Mouse (Mus musculus) layer of hippocampus, adult 8-10 months (tissue): ENCODE results near the gene Qsox1. TPM values are rescaled to one million over a fixed set of nuclear protein-coding genes. Genes with fewer than 3 reads are reported as not detected.

ENCODE experiments used
- DNase-seq, 2 experiments: peaks; one replicate each; pipeline ENCODE4 v3.0.0; 2022; ENCODE audit warnings: low spot score in 2 of 2
- total RNA-seq, 4 experiments: library from RNA; stranded (reverse); gene quantifications; 2 replicates each; pipeline ENCODE4 v1.2.4; 2022

Qsox1 gene
- total RNA-seq, 4 experiments from 2014 or later = 34.1 to 39.3 (median 36.6) TPM

DNA sequence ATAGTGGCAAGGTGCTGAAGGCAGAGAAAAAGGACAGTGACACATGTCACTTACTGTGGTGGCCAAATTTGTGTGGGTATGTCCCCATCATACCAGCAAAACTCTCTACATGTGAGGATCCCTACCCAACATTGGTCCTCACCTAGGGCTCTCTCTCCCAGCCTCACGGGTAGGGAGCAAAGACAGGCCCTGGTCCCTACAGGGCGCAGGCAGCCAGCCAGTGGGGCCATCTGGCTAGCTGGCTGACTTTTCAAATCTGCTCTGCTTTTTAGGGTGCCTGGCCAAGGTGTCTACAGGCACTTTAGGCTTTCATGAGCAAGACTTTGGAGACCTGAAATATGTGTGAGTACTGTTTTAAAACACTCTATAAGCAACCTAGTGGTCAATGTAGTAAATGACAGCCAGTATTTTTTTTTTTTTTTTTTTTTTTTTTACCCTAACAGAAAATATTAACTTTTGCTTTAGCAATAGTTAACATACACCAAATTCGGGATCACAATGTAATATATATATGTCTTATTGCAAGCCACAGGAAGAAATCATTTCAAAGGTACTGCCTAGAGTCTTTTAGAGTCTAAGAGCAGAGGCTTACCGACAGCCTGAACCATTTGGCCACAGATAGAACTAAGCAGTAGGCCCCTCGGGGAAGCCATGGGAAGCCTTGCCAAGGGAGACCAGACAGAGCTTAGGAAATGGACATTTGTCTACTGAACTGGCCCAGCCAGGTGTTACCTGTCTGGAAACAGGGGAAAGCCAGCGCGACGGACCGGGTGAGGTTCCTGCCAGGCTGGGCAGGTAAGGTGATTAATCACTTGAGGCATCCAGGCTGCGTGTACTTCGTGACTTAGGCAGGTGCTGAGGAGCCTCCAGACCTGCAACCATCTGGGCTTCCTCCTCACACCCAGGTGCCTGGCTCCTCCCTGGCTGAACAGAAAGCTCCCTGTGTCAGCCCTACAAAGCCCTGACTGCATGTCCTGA is 11.4 kb downstream of the Qsox1 start:
- no peak for DNase-seq

DNA sequence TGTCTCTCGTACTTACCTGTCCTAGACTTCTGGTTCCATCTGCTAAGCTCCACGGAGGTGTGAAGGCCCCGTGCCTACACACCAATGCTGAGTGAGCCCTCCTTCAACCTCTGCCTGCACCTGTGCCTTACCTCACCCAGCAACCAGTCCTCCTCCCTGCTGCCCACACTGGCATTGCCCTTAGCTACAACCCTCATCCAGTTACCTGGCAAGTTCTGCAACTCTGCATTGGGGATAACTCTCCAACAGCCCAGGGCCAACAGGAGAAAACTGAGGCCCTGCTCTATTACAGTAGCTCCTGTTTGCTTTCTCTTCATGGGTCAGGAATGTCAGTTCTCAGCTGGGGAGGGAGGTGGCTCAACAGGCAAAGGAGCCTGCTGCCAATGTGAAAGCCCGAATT is 14.7 kb downstream of the Qsox1 start:
- no peak for DNase-seq

DNA sequence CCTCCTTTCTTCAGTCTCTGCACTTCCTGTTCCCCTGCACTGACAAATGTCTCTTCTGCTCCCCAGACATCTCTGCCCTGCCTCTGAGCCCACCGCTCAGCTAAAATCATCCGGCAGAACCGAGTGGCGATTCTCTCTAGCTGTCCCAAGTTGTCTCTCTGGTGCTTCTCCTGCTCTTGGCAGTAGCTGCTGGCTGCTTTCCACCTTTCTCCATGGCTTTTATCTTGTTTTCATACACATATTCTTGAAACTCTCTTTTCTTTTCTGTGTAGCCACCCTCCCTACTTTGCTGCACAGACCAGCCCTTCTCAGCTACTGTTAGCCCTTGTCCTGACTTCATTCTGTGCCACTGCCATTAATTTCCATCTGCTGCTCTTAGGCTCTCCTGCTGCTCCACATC is 15.3 kb downstream of the Qsox1 start:
- no peak for DNase-seq

DNA sequence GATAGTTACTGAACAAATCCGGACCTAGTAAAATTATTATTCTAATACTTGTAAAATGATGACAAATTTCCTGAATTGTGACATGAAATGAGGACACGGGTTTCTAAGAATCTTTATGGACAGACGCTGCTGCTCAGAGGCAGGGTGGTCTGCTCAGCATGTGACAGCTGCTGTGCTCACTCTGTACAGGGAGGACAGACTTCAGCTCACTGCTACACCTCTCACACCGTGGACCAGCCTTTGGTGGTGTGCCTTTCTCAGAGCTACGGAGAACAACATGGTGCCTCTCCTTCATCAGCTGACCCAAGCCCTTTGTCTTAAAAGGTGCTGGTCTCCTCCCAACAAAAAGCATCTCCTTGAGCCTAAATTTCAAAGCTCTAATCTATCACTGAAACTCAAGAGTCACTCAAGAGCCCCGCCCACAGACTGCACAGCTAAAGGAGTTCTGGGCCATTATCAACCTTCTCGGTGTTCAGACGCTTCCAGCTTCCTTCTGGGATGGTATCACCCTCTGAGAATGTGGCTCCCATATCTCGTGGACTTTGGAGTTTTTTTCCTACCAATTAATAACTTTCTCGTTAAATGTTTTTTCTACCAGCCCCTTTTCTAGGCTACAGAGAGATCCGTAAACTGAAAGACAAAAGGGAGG is 15.8 kb downstream of the Qsox1 start:
- no peak for DNase-seq

DNA sequence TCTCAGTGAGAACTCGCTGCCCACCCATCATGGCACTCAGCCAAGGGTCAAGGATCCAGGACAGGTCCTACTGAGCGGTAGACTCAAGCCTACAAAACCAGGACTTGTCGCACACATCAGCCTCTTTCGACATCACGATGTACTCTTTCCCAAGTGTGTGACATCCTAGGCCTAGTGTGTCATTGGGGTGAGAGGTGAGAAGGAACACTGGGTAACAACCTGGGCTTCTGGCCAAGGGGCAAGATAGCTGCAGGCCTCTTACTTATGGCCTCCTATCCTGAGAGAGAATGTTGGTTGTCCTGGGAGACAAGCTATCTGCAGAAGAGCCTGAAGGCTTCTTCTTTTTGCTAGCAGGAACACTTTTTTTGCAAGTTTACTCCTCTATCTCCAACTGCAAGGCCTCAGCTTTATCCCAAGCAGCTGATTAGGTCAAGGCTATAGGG is 16.9 kb downstream of the Qsox1 start:
- no peak for DNase-seq

DNA sequence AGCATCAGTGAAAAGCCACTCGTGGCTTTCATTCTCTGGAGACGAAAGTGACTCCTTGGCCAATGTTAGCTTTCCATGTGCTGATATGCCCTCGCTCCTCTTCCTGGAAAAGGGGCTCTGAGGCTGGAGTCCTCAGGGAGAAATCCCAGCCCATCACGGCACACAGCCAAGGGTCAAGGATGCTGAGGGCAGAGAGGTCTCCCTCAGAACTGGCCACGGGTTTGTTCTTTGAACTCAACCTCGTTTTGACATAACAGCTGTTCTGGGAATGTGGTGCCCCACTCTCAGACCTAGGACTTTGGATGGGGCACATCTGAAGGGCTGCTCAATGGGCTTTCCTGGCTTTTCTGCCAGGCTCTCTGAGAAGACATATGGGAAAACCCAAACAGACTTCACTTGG is 17.8 kb downstream of the Qsox1 start:
- no peak for DNase-seq

DNA sequence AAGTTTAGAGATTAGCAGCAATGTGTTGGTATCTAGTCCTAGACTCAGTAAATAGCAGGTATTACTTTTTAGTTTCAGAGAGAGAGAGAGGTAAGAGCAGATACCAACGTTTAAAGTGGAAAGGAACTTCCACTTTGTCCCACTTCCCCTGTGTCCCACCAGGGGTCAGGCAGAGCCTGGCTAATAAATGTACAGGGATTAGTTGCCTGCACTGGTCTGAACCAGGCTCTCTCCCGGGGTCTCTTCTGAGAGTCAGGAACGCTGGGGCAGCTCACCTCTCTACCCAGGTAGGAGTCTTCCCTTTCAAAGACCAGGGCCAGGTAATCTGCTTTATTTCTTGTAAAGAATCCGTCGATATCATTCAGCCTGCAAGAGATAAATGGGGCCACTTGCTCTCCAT is 20.8 kb downstream of the Qsox1 start:
- DNase-seq = no peak

DNA sequence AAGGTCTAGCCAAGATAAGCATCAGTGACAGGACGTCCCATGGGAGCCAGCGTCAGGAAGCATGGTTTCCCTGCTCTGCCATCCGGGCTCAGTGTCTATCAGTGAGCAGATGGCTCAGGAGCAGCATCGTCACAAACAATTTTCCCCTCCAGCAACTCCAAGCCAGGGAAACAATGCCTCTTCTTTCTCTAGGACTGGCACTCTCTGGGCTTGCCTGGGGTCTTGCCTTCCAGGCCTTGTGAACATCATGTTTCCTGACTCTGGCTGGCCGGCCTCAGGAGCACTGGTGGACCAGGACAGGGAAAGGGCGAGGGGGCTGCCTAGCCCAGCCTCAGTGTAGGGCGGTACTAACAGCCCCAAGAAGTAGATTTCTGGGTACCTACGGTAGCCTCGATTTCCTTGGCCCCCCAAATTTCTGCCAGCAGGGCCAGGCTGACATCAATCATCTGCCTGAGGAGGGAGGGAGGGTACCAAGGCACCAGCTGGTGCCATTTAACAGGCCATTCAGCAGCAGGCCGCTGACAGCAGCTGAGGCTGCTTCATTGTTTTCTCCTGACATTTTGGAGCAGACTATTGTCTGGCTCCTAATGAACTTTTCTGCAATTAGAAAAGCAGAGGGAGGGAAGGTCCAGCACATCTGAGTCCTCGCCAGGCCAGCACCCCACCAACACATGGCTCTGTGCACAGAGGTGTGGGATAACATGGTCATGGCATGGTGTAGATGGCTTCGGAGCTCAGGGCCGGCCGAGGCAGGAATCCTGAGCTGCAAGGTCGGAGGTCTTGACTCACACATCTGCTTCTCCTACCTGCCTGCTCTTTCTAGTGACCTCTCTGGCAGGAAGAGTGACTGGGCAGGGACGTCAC is 22.3 kb downstream of the Qsox1 start:
- no peak for DNase-seq

DNA sequence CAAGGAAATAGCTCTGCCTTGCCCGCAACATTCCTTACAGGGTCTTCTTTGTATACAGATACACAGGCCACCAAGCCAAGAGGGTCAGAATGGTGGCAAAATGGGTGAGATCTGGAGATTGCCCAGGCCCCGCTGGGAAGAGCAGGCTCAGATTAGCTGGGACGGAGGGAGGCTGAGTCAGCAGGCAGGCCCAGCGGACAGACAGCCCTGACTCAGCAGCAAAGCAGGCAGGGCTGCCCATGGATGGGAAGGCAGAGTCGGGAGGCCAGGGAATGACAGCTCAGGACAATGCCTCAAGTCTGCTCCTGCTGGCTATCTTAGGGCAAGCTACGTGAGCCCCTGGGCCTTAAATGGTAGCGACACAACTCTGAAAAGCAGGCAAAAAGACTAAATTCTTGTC is 26.8 kb downstream of the Qsox1 start:
- no peak for DNase-seq

DNA sequence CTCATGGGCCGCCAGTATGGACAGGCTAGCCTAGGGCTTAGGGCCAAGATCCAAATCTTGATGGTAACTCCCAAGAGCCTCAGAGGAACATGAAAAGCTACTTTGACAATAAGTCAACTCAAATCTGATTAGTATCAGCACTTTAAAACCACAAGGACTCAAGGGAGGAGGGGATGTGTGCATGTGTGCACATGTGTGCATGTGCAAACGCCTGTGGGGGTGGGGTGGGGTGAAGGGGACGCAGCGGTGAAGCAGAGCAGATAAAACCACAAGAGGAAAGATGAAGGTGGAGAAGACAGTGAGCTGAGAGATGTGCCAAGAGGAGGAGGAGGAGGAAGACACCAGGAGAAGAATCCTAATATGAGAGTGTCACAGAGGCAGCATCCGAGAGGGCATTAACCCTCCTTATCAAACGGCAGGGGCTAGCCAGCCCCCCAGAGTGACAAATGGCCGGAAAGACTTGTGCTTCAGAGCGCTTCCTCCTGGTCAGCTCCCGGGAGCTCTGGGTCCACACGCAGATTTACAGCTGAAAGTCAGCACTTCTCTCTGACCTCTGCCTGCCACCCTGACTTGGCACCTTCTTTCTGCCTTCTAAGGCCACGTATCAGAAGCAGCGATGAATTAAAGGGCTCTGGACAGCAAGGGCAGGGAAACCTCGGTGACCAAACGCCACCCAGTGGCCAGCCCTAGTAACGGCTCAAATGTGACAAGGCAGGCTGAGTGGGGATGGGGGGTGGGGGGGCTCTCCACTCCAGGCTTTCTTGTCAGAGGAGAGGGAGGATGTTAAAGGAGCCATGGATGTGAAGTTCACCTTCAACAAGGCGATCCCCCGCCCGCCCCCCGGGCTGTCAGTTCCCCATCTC is 28.1 kb downstream of the Qsox1 start:
- DNase-seq = peak in 1 of 2 experiments; percentile 45

DNA sequence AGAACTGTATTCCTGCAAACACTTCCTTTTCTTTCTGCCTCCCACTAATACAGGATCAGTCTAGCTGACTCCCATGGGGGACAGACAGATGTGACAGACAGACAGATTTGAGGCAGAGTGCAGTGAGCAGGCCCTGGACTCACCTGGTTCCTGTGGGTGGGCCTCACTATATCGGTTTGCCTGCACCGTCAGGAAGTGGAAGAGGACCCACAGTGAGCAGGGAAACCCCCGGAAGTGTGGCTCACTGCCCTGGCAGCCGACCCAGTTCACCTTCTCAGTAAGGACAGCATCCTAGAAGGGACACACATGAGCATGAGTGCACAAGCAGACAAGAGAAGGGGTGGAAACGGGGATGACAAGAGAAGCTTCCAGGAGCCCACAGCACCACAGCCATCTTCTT is 30.3 kb downstream of the Qsox1 start:
- DNase-seq = no peak

DNA sequence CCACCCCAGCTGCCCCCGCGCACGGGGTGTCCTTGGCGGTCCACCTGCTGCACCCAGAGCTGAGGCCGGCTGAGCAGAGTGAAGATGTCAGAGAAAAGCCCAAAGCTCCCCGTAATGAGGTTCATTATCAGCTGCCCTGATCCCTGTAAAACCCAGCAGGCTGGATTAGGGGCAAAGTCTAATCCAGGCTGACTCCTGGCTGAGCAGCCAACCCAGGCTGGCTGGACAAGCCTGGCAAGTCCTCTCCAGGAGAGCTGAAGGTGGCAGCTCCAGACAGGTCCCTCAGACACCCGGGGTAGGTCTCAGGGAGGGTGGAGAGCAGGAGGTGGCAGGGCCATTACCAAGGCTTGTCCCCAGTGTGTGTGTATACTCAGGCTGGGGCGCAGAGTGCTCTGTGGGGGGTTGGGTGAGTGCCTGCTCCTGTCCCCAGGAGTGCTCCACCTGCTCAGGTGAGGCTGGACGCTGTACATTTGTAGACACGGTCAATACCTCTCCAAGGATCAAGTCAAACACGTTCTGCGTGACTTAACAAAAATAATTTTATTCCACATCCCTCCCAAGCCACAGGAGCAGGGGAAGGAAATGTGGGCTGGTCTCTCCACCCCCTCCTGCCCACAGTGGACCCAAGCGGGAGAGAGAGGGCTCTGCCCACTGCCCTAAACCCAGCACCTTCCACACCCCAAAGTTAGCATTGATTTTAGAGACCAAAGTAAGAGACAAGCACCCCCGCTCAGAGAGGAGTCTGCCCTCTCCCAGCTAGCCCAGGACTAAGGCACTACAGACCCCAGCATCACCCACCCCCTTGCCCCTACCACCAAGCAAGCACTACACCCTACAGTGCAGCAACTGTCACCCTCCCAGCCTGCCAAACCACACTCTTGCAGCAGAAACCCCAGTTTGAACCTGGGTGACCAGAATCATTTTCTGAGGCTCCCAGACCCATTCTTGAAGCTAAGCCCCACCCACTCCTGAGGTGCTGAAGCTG is 34.8 kb downstream of the Qsox1 start:
- no peak for DNase-seq

DNA sequence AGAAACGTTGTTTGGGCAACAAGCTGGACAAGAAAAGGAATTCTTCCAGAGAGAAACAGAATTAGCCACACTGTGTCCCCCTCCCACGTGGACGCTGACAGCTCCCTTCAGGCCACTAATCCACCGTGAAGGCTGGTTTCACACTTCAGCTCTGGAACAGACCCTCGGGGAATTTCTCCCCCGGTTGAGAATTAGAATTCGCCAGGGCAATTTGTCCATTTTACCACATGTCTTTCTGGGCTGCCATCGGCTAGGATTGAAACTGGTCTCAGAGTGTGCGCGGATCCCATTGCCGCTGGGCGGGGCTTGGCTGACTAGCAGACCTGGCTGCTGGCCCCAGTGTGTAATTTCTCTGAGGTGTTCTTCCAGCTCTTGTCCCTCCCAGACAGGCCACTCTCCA is 53.5 kb downstream of the Qsox1 start:
- DNase-seq = no peak

DNA sequence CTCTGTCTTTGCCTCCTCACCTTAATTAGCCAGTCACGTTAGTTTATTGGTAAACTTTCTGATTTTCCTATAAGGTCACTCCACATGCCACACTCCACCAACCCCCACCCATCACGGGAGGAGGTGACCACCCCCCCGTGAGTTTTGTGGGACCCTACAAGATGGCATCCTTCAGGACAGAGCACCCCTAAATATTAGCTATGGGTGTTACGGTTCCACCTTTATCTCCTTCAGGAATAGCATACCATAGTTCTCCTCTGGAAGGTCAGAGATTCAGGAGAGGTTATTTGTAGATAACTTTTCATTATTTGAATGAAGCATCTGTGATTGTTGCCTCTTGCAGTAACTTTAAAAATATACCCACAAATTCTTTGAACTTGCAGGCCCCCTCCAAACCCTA is 54.0 kb downstream of the Qsox1 start:
- no peak for DNase-seq

DNA sequence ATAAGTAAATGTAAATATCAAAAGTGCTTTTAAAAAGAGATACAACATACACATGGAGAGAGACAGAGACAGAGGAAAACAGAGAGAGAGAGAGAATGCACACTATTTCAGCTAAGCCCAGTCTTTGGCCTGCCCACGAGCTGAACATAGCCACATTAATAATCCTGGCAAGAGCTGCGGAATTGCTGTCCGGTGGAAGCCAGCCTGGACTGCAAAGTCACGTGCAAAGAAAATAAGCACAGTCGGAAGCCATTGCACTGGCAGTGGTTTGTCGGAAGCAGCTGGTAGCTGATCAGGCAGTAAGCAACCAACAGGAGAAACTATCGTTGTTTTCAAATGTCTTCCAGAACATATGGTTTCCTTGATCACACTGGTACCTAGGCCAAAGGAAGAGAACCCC is 55.1 kb downstream of the Qsox1 start:
- DNase-seq = no peak

DNA sequence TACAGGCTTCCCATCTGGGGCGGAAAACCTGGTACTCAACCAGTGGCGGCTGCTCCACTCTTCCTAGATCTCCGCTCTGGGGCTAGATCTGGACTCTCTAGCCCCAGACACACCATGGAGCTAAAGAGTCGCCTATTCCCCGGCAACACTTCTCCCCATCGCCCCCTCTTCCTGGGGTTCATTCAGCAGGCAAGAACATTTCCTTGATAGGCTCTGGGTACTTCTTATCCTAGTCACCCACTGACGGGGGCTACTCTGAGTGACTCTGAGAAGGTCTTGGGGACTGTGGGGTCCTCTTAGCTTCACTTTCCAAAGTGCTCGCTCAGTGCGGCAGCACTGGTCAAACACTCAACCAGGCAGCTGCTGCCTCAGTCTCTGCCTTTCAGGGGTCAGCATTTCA is 59.3 kb downstream of the Qsox1 start:
- no peak for DNase-seq

DNA sequence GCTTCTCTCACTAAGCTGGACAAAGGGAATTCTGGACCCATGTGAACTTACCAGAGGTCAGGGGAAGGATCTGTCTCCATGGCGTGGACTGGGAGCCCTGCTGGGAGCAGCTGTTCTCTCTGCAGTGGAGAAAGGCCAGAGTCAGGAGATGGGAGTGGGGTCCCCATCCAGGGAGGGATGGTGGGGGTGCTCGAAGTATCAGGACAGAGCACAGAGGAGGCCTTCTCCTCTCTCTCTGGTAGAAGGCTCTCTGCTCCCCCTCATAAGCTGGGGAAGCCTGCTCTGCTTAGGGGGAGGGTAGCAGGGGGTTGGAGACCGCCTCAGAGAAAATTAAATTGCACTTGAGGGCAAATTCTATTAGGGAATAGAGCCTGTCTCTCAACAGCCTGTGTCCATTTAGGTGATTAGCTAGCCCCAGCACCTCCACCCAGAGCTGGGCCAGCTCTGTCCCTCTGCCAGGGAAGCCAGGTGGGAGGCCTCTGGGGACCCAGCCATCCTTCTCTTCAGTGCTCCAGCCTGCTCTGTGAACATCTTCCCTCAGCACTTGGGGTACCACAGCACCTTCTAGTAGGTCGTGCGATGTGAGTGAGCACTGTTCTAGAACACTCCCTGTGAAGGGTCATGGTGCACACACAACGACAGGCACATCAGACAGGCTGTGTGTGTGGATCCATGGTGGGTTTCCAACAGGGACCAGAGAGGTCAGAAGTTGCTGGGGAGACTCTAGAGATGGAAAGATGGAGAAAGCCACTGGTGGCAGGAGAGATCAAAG is 61.0 kb downstream of the Qsox1 start, which contains the start of gene Lhx4:
Lhx4 (minus strand) TSS at position 201 of the 772 bp plus-strand sequence.
- no peak for DNase-seq

DNA sequence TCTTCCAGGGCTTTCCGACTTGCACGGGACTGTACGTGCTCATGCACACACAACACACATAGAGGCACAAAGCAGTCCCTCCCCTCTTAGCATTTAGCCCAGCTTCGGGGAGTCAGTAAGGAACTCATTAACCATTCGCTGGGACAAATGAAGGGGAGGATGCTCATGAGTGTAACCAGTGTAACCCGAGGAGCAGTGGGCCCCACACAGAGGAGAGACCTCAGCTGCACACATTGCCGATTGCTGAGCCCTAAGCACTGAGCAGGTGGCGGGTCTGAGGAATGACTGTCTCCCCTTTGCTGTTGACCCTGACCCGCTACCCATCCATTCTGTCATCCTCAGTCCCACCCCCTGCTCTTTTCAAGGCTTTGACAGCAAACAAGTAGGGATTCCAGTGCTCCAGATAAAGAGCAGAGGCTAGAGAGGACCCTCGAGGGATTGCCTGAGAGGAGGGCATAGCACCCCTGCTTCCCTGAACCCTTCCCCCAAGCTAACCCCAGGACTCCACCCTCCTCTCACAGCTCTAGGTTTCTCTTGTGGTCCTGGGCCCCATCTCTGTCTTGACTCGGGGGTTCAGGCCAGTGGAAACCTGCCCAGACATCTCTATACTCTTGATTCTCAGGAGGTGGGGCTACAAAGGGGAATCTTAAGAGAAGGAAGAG is 62.0 kb downstream of the Qsox1 start:
- no peak for DNase-seq
